14 mouse cellular contexts compared by ENCODE assay signal in the genomic region with DNA sequence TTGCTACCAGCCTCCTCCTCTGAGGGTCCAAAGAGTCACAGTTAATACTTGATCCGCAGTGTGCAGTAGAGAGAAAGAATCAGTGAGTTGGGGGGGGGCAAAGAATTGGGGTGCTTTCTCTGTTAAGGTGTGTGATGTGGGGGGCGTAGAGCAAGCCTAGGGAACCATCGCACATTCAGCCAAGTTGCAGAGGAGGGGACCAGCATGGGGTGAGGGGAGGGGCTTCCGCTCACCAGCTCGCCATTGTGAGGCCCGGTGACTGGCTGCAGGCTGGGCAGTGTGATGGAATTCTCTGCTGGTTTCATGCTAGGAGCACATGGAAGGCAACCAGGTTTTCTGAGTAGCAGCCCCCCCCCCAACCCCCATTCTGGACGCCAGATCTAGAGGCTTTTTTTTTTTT.
DNase-seq lines count a peak whose midpoint lies in the region; ATAC-seq lines count a peak whose summit lies in the region.
"Had no signal": no experiment of that assay in that cellular context is flagged by ENCODE, and none has a peak within 500 bp of the region (broad histone marks: within the 10 kb centered on the region; RNA-seq: fewer than 3 reads in every experiment).

No protein-coding gene starts in this region.

- ATAC-seq in kidney, embryonic 15.5 days (replicated peaks; ENCODE audit: low FRiP score): 0 out of 2 replicates have a peak, but pooled peaks have one; percentile 36
- peak; percentile 61 for ATAC-seq in forebrain, embryonic 14.5 days
- 0 out of 2 replicates have a peak, but pooled peaks have one; percentile 43 for ATAC-seq in midbrain, embryonic 15.5 days (replicated peaks)
- ATAC-seq: activated CD4-positive, CD25-positive, alpha-beta regulatory T cell, adult 4 months; liver, embryonic 12.5 days had no signal

- no peaks in the 10 kb centered on the region for H3K9me3 ChIP-seq in kidney, embryonic 15.5 days (replicated peaks)
- no peaks in the 10 kb centered on the region; the same call in 1 of the 2 replicates for H3K9me3 ChIP-seq in forebrain, embryonic 14.5 days (replicated peaks; ENCODE audit: control insufficient read depth, low read length)
- H3K9me3 ChIP-seq in midbrain, embryonic 15.5 days: no peaks in the 10 kb centered on the region

- no peak overlapping the region for H3K4me3 ChIP-seq in kidney, embryonic 15.5 days (replicated peaks)
- no peak overlapping the region for H3K4me3 ChIP-seq in forebrain, embryonic 14.5 days (ENCODE audit: low read depth, low read length)
- no peak overlapping the region for H3K4me3 ChIP-seq in midbrain, embryonic 15.5 days
- H3K4me3 ChIP-seq: liver, embryonic 12.5 days had no signal

- H3K4me1 ChIP-seq in kidney, embryonic 15.5 days: peaks cover 14% of the 10 kb centered on the region
- peaks cover 17% of the 10 kb centered on the region for H3K4me1 ChIP-seq in forebrain, embryonic 14.5 days (ENCODE audit: control insufficient read depth, insufficient read depth, low read length)
- H3K4me1 ChIP-seq in midbrain, embryonic 15.5 days: peaks cover 37% of the 10 kb centered on the region
- H3K4me1 ChIP-seq: liver, embryonic 12.5 days had no signal

- H3K27me3 ChIP-seq in kidney, embryonic 15.5 days: peaks cover 29% of the 10 kb centered on the region
- H3K27me3 ChIP-seq in forebrain, embryonic 14.5 days (replicated peaks; ENCODE audit: control insufficient read depth, insufficient read depth, low read length): no peaks in the 10 kb centered on the region
- H3K27me3 ChIP-seq in midbrain, embryonic 15.5 days (replicated peaks): no peaks in the 10 kb centered on the region
- H3K27me3 ChIP-seq: liver, embryonic 12.5 days had no signal

- WGBS in kidney, embryonic 15.5 days: 36% methylated on average over 7 of the region's 7 CpGs
- 11% methylated on average over 7 of the region's 7 CpGs for WGBS in forebrain, embryonic 14.5 days
- 17% methylated on average over 7 of the region's 7 CpGs for WGBS in midbrain, embryonic 15.5 days

- no peak overlapping the region for H3K4me2 ChIP-seq in kidney, embryonic 15.5 days
- peak overlapping the region; percentile 41 for H3K4me2 ChIP-seq in forebrain, embryonic 14.5 days (ENCODE audit: low read length)
- no peak overlapping the region; the same call in 1 of the 2 replicates for H3K4me2 ChIP-seq in midbrain, embryonic 15.5 days
- H3K4me2 ChIP-seq: liver, embryonic 12.5 days had no signal

- H3K36me3 ChIP-seq in kidney, embryonic 15.5 days: no peaks in the 10 kb centered on the region
- no peaks in the 10 kb centered on the region for H3K36me3 ChIP-seq in forebrain, embryonic 14.5 days (ENCODE audit: control insufficient read depth, insufficient read depth, low read length)
- H3K36me3 ChIP-seq in midbrain, embryonic 15.5 days (replicated peaks): no peaks in the 10 kb centered on the region
- H3K36me3 ChIP-seq: liver, embryonic 12.5 days had no signal

- no peak overlapping the region for H3K27ac ChIP-seq in kidney, embryonic 15.5 days
- no peak overlapping the region for H3K27ac ChIP-seq in forebrain, embryonic 14.5 days (ENCODE audit: low read depth, low read length)
- no peak overlapping the region for H3K27ac ChIP-seq in midbrain, embryonic 15.5 days
- H3K27ac ChIP-seq: liver, embryonic 12.5 days had no signal

- no peak for DNase-seq in kidney, adult 11 months
- peak; percentile 57 for DNase-seq in embryo, embryonic 11 days
- DNase-seq in forebrain, embryonic 14.5 days (ENCODE audit: low spot score): peak; percentile 47
- no peak for DNase-seq in left cerebral cortex, adult 11 months (ENCODE audit: low spot score)
- DNase-seq in heart, adult 9 months (ENCODE audit: low spot score in 2 of 2): no peak
- DNase-seq in right cerebral cortex, postnatal 25 days: no peak
- DNase-seq: cerebellum, adult 11-12 months; heart, postnatal 14 days; kidney, adult 18-20 months; thymus, postnatal 25 days had no signal

- no peak overlapping the region for H3K9ac ChIP-seq in kidney, embryonic 15.5 days
- H3K9ac ChIP-seq in forebrain, embryonic 14.5 days (ENCODE audit: low read length): peak overlapping the region; percentile 47; the same call in 1 of the 2 replicates
- H3K9ac ChIP-seq in midbrain, embryonic 15.5 days: no peak overlapping the region
- H3K9ac ChIP-seq: liver, embryonic 12.5 days had no signal

Comparison
In these comparisons a context has a peak if more than half of its experiments do, and no peak if none do; other contexts are left out.
1. DNase-seq: peak in embryo, embryonic 11 days (single experiment) and forebrain, embryonic 14.5 days (single experiment); none in kidney, adult 11 months (single experiment), left cerebral cortex, adult 11 months (single experiment), heart, adult 9 months (0 of 2) and right cerebral cortex, postnatal 25 days (single experiment).
2. Peak in every context shown above with its lines, with median percentiles within 50 percentile points of each other: ATAC-seq.